Mouse (Mus musculus): ENCODE results near the gene Stk11ip. TPM values are rescaled to one million over a fixed set of nuclear protein-coding genes. Genes with fewer than 3 reads are reported as not detected.

Gene Stk11ip
- polyA plus RNA-seq, 1 experiment from 2014 or later, result 20.4 TPM

DNA sequence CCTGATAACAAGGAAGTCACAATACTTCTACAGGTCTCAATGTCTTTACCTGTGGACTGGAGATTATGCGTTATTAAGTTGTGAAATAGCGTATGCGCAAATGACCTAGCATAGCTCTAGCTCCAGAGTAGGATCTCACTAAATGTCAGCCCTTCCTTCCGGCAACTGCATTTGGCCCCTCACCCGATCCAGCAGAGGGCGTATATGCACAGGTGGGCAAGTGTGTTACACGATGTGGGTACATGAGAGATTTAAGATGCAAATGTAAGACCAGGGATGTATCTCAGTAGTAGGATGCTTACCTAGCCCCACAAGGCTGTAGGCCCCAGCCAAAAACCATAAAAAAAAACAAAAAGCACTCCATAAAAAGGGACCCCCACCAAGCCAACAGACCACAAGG, 21.9 kb upstream of the Stk11ip start:
- H3K36me3 ChIP-seq (ENCODE audit: control insufficient read depth, insufficient read depth, low read length), result peaks cover 6% of the 10 kb centered on the region

DNA sequence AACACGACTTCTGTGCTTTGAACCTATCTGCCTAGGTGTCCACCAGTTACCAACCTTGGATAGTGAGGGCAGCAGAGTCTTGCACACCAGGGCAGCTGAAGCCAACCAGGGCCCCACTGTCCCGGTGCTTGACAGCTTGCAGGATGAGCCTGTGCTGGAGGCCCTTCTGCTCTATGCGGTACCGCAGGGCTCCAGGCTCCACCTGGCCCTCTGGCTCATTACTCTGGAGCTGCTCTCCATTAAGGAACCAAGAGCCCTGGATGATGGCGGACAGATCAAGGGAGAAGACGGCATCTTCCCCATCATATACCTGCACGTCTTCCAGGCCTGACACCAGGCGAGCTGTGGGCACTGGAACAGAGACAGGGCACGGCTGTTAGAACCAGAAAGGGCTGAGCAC, 19.4 kb upstream of the Stk11ip start:
- Histone ChIP-seq H3K4me2 (ENCODE audit: low read length) (no peak overlapping the region), H3K4me1 (ENCODE audit: control insufficient read depth, insufficient read depth, low read depth, low read length) (peaks cover 11% of the 10 kb centered on the region), H3K27me3 (replicated peaks; ENCODE audit: control insufficient read depth, insufficient read depth, low read length) (no peaks in the 10 kb centered on the region), H3K9me3 (ENCODE audit: control insufficient read depth, low read length) (no peaks in the 10 kb centered on the region), H3K27ac (ENCODE audit: low read depth, low read length) (no peak overlapping the region), H3K36me3 (ENCODE audit: control insufficient read depth, insufficient read depth, low read length) (peaks cover 6% of the 10 kb centered on the region), H3K9ac (ENCODE audit: low read depth, low read length) (no peak overlapping the region), H3K4me3 (ENCODE audit: low read length) (no peak overlapping the region)
- WGBS, result 93% methylated on average over 9 of the region's 9 CpGs
- ATAC-seq, result no peak

More for the DNA sequence above, 21.9 kb upstream of the Stk11ip start:
- no peak for ATAC-seq
- Histone ChIP-seq H3K9ac (ENCODE audit: low read depth, low read length) (no peak overlapping the region), H3K27ac (ENCODE audit: low read depth, low read length) (no peak overlapping the region), H3K4me3 (ENCODE audit: low read length) (no peak overlapping the region), H3K9me3 (ENCODE audit: control insufficient read depth, low read length) (no peaks in the 10 kb centered on the region), H3K4me1 (ENCODE audit: control insufficient read depth, insufficient read depth, low read depth, low read length) (peaks cover 2% of the 10 kb centered on the region), H3K4me2 (ENCODE audit: low read length) (no peak overlapping the region), H3K27me3 (replicated peaks; ENCODE audit: control insufficient read depth, insufficient read depth, low read length) (no peaks in the 10 kb centered on the region)
- 87% methylated on average over 7 of the region's 7 CpGs for WGBS

DNA sequence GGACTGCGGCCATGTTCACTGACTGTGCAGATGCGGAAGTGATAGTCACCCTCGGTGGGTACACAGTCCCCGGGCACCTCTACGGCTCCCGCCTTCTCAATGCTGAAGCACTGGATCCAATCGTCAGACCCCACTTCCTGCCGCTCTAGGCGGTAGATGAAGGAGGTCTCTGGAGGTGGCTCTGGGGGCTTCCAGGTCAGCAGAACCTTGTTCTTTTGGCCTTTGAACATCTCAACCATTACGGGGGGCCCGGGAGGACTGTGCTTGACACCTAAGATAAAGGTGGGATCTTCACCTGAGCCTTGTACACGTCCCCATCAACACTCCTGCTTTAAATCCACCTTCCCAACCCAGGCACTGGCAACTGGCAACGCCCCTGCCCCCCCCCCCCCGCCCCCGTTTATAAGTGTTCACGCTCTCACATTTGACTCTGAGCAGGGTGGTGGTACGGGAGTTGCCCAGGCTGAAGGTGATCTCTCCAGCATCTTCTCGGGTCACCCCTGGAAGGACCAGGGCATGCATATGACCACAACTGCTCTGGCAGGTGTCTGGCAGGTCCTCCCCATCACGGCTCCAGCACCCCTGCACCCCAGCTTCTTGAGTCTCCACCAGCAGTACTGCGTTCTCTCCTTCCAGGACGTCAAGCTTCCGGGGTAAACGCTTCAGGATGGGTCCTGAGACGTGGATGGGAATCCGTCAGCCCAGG, 18.2 kb upstream of the Stk11ip start:
- Histone ChIP-seq H3K4me1 (ENCODE audit: control insufficient read depth, insufficient read depth, low read depth, low read length) (peaks cover 18% of the 10 kb centered on the region), H3K27ac (ENCODE audit: low read depth, low read length) (no peak overlapping the region), H3K4me3 (ENCODE audit: low read length) (no peak overlapping the region), H3K36me3 (ENCODE audit: control insufficient read depth, insufficient read depth, low read length) (peaks cover 6% of the 10 kb centered on the region), H3K9me3 (ENCODE audit: control insufficient read depth, low read length) (no peaks in the 10 kb centered on the region), H3K4me2 (ENCODE audit: low read length) (no peak overlapping the region), H3K9ac (ENCODE audit: low read depth, low read length) (no peak overlapping the region), H3K27me3 (replicated peaks; ENCODE audit: control insufficient read depth, insufficient read depth, low read length) (no peaks in the 10 kb centered on the region)
- ATAC-seq, result no peak
- WGBS, result 87% methylated on average over 23 of the region's 25 CpGs

DNA sequence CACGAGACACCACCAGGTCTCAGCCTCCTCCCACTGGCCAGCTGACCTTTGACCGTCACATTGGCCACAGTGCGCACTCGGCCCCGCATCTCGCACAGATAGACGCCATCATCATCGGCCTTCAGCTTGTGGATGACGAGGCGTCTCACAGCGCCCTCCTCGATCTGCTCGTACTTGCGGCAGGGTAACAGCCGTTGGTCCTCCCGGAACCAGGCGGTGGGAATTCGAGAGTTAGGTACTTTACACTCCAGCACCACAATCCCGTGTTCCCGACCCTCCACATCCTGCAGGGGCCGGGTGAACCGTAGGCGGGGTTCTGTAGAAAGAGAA, 17.7 kb upstream of the Stk11ip start:
- ATAC-seq, result no peak
- H3K4me2 ChIP-seq (ENCODE audit: low read length), result peak overlapping the region; percentile 15

DNA sequence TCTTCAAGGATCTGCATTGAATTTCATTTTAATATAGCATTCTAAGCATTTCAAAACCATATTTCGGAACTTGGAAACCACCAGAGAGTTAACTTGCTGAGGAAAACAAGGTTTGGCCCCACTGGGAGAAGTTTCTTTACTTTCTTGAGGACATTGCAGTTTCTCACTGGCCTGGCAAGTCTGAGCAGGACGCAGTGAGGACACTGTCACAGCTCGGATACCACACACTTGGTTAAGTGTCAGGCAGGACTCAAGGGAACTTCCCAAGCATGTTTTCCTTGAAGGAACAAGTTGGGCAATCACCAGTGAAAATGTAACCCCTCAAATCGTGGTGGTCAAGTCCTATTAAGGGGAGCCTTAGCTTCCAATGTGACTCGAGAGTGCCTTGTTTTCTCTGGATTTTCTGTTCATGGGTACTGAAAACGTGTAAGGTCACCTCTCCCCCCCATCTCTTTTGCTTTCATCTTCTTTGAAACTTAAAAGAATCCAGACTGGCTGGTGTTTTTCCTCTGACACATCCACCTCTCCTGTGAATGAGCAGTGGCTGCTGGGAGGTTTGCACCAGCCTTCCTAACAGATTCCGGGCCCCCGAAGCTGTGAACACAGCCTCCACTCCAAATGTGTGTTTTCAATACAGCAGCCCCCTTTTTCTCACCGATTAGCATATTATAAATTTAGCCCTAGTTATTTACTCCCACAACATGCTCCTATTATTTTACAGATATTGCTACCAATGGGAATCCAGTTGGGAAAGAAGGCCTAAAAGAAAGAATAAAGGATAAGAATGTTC, 16.9 kb upstream of the Stk11ip start:
- peaks cover 6% of the 10 kb centered on the region; the same call in 1 of the 2 replicates for H3K36me3 ChIP-seq (ENCODE audit: control insufficient read depth, insufficient read depth, low read length)
- peak overlapping the region; percentile 92 for H3K4me2 ChIP-seq (ENCODE audit: low read length)
- WGBS, result 68% methylated on average over 9 of the region's 9 CpGs
- H3K4me3 ChIP-seq (ENCODE audit: low read length), result peak overlapping the region; percentile 90
- peak overlapping the region; percentile 87 for H3K9ac ChIP-seq (ENCODE audit: low read depth, low read length)
- peak overlapping the region; percentile 85 for H3K27ac ChIP-seq (ENCODE audit: low read depth, low read length)
- H3K9me3 ChIP-seq (ENCODE audit: control insufficient read depth, low read length), result no peaks in the 10 kb centered on the region
- ATAC-seq, result no peak
- no peaks in the 10 kb centered on the region for H3K27me3 ChIP-seq (replicated peaks; ENCODE audit: control insufficient read depth, insufficient read depth, low read length)
- peaks cover 18% of the 10 kb centered on the region for H3K4me1 ChIP-seq (ENCODE audit: control insufficient read depth, insufficient read depth, low read depth, low read length)

More for the DNA sequence above, 17.7 kb upstream of the Stk11ip start:
- Histone ChIP-seq H3K9ac (ENCODE audit: low read depth, low read length) (no peak overlapping the region), H3K4me1 (ENCODE audit: control insufficient read depth, insufficient read depth, low read depth, low read length) (peaks cover 18% of the 10 kb centered on the region), H3K27me3 (replicated peaks; ENCODE audit: control insufficient read depth, insufficient read depth, low read length) (no peaks in the 10 kb centered on the region), H3K36me3 (ENCODE audit: control insufficient read depth, insufficient read depth, low read length) (peaks cover 6% of the 10 kb centered on the region), H3K27ac (ENCODE audit: low read depth, low read length) (no peak overlapping the region), H3K9me3 (ENCODE audit: control insufficient read depth, low read length) (no peaks in the 10 kb centered on the region), H3K4me3 (ENCODE audit: low read length) (no peak overlapping the region)
- 73% methylated on average over 23 of the region's 23 CpGs for WGBS

DNA sequence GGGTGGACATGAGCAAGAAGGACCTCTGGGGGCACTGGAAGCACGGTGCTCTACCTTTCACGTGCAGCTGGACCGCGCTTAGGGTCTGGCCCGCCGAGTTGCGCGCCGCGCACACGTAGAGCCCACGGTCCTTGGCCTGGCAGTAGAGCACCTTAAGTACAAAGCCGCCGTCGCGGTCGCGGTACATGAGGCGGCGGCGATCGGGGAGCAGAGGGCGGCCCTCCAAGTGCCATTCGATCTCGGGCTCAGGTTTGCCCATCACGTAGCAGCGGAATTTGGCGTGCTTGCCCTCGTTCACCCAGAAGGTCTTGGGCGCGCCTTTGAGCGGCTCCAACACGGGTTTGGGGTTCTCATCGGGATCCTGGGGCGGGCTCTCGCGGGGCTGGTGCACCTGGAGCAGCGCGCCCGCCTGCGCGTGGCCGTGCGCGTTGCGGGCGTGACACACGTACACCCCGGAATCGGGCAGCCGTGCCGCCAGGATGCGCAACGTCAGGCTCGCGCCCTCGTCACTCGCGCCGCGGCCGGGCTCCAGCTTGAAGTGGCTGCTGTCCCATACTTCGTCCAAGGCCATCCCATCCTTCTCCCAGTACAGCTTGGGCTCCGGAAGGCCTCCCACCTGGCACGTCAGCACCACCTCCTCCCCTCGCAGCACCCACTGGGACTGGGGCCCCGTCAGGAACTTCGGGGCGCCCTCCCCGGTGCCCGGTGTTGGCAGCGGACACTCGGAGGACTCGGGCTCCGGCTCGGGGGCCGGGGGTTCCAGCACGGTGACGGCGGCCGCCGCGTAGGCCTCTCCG, 16.0 kb upstream of the Stk11ip start:
- Histone ChIP-seq H3K27ac (ENCODE audit: low read depth, low read length) (peak overlapping the region; percentile 85), H3K4me1 (ENCODE audit: control insufficient read depth, insufficient read depth, low read depth, low read length) (peaks cover 18% of the 10 kb centered on the region), H3K9ac (ENCODE audit: low read depth, low read length) (peak overlapping the region; percentile 87), H3K4me2 (ENCODE audit: low read length) (peak overlapping the region; percentile 92), H3K27me3 (replicated peaks; ENCODE audit: control insufficient read depth, insufficient read depth, low read length) (no peaks in the 10 kb centered on the region), H3K4me3 (ENCODE audit: low read length) (peak overlapping the region; percentile 90), H3K9me3 (ENCODE audit: control insufficient read depth, low read length) (no peaks in the 10 kb centered on the region), H3K36me3 (ENCODE audit: control insufficient read depth, insufficient read depth, low read length) (peaks cover 6% of the 10 kb centered on the region; the same call in 1 of the 2 replicates)
- under 1% methylated on average over 76 of the region's 84 CpGs for WGBS
- peak; percentile 84 for ATAC-seq

DNA sequence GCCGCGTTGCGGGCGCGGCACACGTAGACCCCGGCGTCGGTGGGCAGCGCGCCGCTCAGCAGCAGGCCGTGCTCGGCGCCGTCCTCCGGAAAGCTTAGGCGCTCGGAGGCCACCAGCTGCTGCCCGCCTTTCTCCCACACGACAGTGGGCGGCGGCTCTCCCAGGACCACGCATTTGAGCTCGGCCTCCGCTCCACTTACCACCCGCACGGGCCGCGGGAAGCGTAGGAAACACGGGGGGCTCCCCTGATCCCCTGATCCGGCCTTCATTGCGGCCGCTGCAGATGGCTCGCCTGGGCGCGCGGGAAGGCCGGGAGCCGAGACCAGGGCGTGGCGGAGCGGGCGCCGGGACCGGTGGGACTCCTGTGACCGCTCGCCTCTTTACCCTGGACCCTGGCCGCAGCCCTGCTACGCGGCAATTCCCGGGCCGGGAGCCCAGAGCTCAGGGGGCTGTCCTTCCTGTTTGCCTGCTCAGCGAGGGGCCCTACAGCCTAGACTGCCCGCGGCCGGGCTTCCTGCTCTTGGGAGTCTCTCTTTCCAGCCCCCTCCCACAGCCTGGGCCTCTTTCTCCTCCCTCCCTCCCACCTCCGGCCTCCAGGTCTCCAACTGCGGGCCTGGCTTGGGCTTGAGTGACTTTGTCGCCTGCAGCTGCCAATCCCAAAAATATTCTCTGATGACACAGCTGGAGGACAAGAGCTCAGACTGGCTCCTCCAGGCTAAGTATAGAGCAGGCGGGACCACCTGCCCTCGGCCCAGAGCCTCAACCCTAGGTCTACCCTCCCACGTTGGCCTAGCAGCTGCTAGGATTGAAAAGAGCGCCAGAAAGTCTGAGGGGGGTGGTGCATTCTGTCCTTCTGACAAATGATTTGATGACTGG, 15.1 kb upstream of the Stk11ip start, which contains the start of gene Obsl1:
Gene Obsl1, minus strand, starts transcription at position 497 of the 876 bp plus-strand sequence.
- Histone ChIP-seq H3K27ac (ENCODE audit: low read depth, low read length) (peak within 1 kb of the TSS; percentile 85), H3K9me3 (ENCODE audit: control insufficient read depth, low read length) (no peaks in the 10 kb centered on the region), H3K4me2 (ENCODE audit: low read length) (peak within 1 kb of the TSS; percentile 92), H3K36me3 (ENCODE audit: control insufficient read depth, insufficient read depth, low read length) (peaks cover 4% of the 10 kb centered on the region; the same call in 1 of the 2 replicates), H3K4me1 (ENCODE audit: control insufficient read depth, insufficient read depth, low read depth, low read length) (peaks cover 18% of the 10 kb centered on the region), H3K9ac (ENCODE audit: low read depth, low read length) (peak within 1 kb of the TSS; percentile 87), H3K27me3 (replicated peaks; ENCODE audit: control insufficient read depth, insufficient read depth, low read length) (no peaks in the 10 kb centered on the region), H3K4me3 (ENCODE audit: low read length) (peak within 1 kb of the TSS; percentile 90)
- WGBS, result under 1% methylated on average over 59 of the region's 65 CpGs
- peak; percentile 77 for ATAC-seq

DNA sequence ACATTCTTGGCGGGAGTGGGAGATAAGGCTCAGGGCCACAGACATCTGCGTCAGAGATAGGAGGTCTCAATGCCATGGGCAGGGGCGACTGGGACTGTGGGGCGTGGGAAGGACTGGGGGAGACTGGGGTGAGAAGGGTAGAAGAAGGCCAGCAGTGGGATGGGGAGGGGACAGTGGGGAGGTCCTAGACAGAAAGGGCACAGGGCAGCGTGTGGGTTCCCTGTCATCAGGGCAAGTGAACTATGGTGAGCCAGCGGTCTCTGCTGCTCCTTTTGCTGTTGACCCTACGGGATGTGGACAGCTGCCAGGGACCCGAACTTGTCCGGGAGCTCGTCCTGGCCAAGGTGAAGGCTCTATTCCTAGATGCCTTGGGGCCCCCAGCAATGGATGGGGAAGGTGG, 14.3 kb upstream of the Stk11ip start, which contains the start of gene Inha:
Gene Inha, plus strand, starts transcription at position 72 of the 400 bp plus-strand sequence.
- Histone ChIP-seq H3K4me1 (ENCODE audit: control insufficient read depth, insufficient read depth, low read depth, low read length) (peaks cover 18% of the 10 kb centered on the region), H3K9me3 (ENCODE audit: control insufficient read depth, low read length) (no peaks in the 10 kb centered on the region), H3K27ac (ENCODE audit: low read depth, low read length) (peak within 1 kb of the TSS; percentile 85), H3K4me2 (ENCODE audit: low read length) (peak within 1 kb of the TSS; percentile 92), H3K4me3 (ENCODE audit: low read length) (peak within 1 kb of the TSS; percentile 90), H3K9ac (ENCODE audit: low read depth, low read length) (peak within 1 kb of the TSS; percentile 87), H3K36me3 (ENCODE audit: control insufficient read depth, insufficient read depth, low read length) (no peaks in the 10 kb centered on the region), H3K27me3 (replicated peaks; ENCODE audit: control insufficient read depth, insufficient read depth, low read length) (no peaks in the 10 kb centered on the region)
- WGBS, result 75% methylated on average over 10 of the region's 10 CpGs
- ATAC-seq, result no peak
